Mouse (Mus musculus): ENCODE measurements around the gene Col23a1. TPM values are rescaled to one million over a fixed set of nuclear protein-coding genes. Genes with fewer than 3 reads are reported as not detected.
"Not testable (repeated sequence)": the region's sequence is repeated elsewhere in the genome, so short reads cannot be mapped to it uniquely, and the experiment has no call there.

Col23a1 gene
- polyA plus RNA-seq, 1 experiment: 1.5 TPM

GRCm38 (mm10) chr11:51632130-51632753 lies 342.5 kb downstream of the Col23a1 start:
- peak overlapping the region; percentile 22 for H3K27ac ChIP-seq (ENCODE audit: insufficient read depth, low read length)
- H3K27me3 ChIP-seq (ENCODE audit: control insufficient read depth, insufficient read depth, low read length): no peaks in the 10 kb centered on the region
- TF ChIP-seq CTCF (IDR thresholded peaks at IDR 0.05; ENCODE audit: extremely low read depth, insufficient read depth, insufficient read length, insufficient replicate concordance) (no peak), POLR2A (IDR thresholded peaks at IDR 0.05; ENCODE audit: low read depth, low read length) (no peak)
- no peak overlapping the region for H3K4me3 ChIP-seq (ENCODE audit: extremely low read depth, insufficient read depth, insufficient read length)
- DNase-seq (ENCODE audit: low read depth in 1 of 2, low spot score in 2 of 2): no peak
- 49% methylated on average over 6 of the region's 6 CpGs for WGBS
- H3K4me1 ChIP-seq (ENCODE audit: control insufficient read depth, insufficient read depth, insufficient read length): peaks cover 12% of the 10 kb centered on the region; the same call in 1 of the 2 replicates
- peaks cover 7% of the 10 kb centered on the region for H3K36me3 ChIP-seq (ENCODE audit: control insufficient read depth, insufficient read depth, low read length)

GRCm38 (mm10) chr11:51633200-51633599 lies 343.5 kb downstream of the Col23a1 start:
- not testable (repeated sequence) for H3K36me3 ChIP-seq (ENCODE audit: control insufficient read depth, insufficient read depth, low read length); H3K27me3 ChIP-seq (ENCODE audit: control insufficient read depth, insufficient read depth, low read length); H3K27ac ChIP-seq (ENCODE audit: insufficient read depth, low read length); DNase-seq (ENCODE audit: low read depth in 1 of 2, low spot score in 2 of 2); H3K4me3 ChIP-seq (ENCODE audit: extremely low read depth, insufficient read depth, insufficient read length)
- H3K4me1 ChIP-seq (ENCODE audit: control insufficient read depth, insufficient read depth, insufficient read length): peaks cover 12% of the 10 kb centered on the region; the same call in 1 of the 2 replicates
- WGBS: 48% methylated on average over 7 of the region's 7 CpGs

Other genes with a start within 250 kb of the Col23a1 start
- not detected in 2 replicates for gene Olfr1375, start 241.8 kb upstream of the Col23a1 start, polyA plus RNA-seq (2012; rRNA removed)
- 0.34 and 0.36 TPM in 2 replicates for gene Zfp354a, start 230.7 kb upstream of the Col23a1 start, polyA plus RNA-seq (2012; rRNA removed)
- not detected in 2 replicates for gene Gm12569, start 69.4 kb upstream of the Col23a1 start, polyA plus RNA-seq (2012; rRNA removed)
- gene Clk4, start 28.2 kb upstream of the Col23a1 start, polyA plus RNA-seq (2012; rRNA removed): 24.3 and 25.7 TPM in 2 replicates
- 0.11 TPM in 1 of 2 replicates, not detected in the other for gene BC049762, start 26.9 kb upstream of the Col23a1 start, polyA plus RNA-seq (2012; rRNA removed)